Mouse (Mus musculus): ENCODE results near the gene Rasl2-9. TPM values are rescaled to one million over a fixed set of nuclear protein-coding genes. Genes with fewer than 3 reads are reported as not detected.
A peak's percentile ranks its signal among the peaks of the same experiment; 100 is the strongest.

The Rasl2-9 gene
- polyA plus RNA-seq, 1 experiment = 0.10 TPM

DNA sequence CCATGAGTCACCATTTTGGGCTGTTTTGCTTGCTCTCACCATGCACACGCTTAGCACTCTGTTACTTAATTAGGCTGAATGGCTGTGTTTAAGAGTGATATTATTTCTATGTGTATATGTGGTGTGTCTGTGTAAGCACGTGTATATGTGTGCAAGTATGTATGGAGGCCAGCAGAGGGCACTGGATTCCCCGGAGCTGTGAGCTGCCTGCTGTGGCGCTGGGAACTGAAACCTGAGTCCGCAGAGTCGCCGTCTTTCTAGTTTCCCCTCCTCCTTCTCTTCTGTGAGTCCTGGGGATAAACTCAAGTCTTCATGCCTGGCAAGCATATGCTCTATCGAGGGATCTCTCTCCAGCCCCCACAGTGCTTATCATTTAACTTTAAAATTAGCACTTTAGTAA is 16.4 kb downstream of the Rasl2-9 start:
- Histone ChIP-seq H3K27me3 (ENCODE audit: control insufficient read depth, insufficient read depth, insufficient read length) (no peaks in the 10 kb centered on the region), H3ac (ENCODE audit: control insufficient read depth, insufficient read length) (no peak overlapping the region), H3K79me2 (ENCODE audit: control insufficient read depth, insufficient read depth) (no peaks in the 10 kb centered on the region), H3K4me2 (ENCODE audit: low read depth) (no peak overlapping the region), H3K4me3 (no peak overlapping the region), H3K36me3 (ENCODE audit: control insufficient read depth, insufficient read depth) (no peaks in the 10 kb centered on the region)
- TF ChIP-seq TCF12 (IDR thresholded peaks at IDR 0.05; ENCODE audit: insufficient read depth, poor library complexity, severe bottlenecking) = no peak
- TF ChIP-seq MYOD1 (IDR thresholded peaks at IDR 0.05; ENCODE audit: control insufficient read depth in 1 of 3, insufficient read length in 2 of 3, low read depth in 2 of 3) = no peak
- TF ChIP-seq POLR2AphosphoS2 (IDR thresholded peaks at IDR 0.05; ENCODE audit: insufficient read length, low read depth) = no peak
- TF ChIP-seq REST (IDR thresholded peaks at IDR 0.05; ENCODE audit: insufficient read depth, insufficient read length) = no peak
- no peak for TF ChIP-seq CEBPB (IDR thresholded peaks at IDR 0.05; ENCODE audit: insufficient read depth, poor library complexity, severe bottlenecking)
- TF ChIP-seq MYOG (IDR thresholded peaks at IDR 0.05; ENCODE audit: control insufficient read depth in 1 of 3, insufficient read depth in 1 of 3, insufficient read length in 2 of 3, low read depth in 2 of 3) = no peak
- TF ChIP-seq MAX (IDR thresholded peaks at IDR 0.05; ENCODE audit: low read depth) = no peak
- no peak for TF ChIP-seq USF1 (IDR thresholded peaks at IDR 0.05; ENCODE audit: low read depth)
- no peak for TF ChIP-seq POLR2A (IDR thresholded peaks at IDR 0.05; ENCODE audit: insufficient read length, low read depth)
- no peak for TF ChIP-seq SRF (IDR thresholded peaks at IDR 0.05; ENCODE audit: control insufficient read depth, insufficient read length, low read depth)
- TF ChIP-seq E2F4 (IDR thresholded peaks at IDR 0.05; ENCODE audit: insufficient read depth) = no peak
- no peak for TF ChIP-seq TCF3 (IDR thresholded peaks at IDR 0.05; ENCODE audit: insufficient read length, low read depth)

DNA sequence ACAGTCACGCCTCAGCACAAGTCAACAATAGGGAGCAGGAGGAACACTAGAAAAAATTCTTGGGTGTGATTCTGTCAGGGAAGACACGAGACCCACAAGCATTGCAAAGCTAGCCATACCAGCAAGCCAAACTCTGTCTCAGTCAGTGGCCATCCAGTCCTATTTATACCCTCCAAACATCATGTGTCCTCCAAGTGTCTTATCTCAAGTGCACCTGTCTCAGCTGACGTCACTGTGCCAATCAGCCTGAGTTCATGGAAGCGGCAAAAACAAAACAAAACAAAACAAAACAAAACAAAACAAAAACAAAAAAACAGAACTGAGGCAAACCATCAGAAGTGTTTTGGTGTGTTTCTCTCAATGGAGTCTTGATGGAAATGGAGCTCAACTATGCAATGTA is 17.5 kb downstream of the Rasl2-9 start:
- Histone ChIP-seq H3K79me2 (ENCODE audit: control insufficient read depth, insufficient read depth) (no peaks in the 10 kb centered on the region), H3K4me3 (no peak overlapping the region), H3K36me3 (ENCODE audit: control insufficient read depth, insufficient read depth) (no peaks in the 10 kb centered on the region), H3ac (ENCODE audit: control insufficient read depth, insufficient read length) (no peak overlapping the region), H3K27me3 (ENCODE audit: control insufficient read depth, insufficient read depth, insufficient read length) (no peaks in the 10 kb centered on the region), H3K4me2 (ENCODE audit: low read depth) (no peak overlapping the region)
- peak; percentile 27 to 76 (median 75) for TF ChIP-seq MYOD1 (IDR thresholded peaks at IDR 0.05; ENCODE audit: control insufficient read depth in 1 of 3, insufficient read length in 2 of 3, low read depth in 2 of 3)
- TF ChIP-seq MAX (IDR thresholded peaks at IDR 0.05; ENCODE audit: low read depth) = no peak
- no peak for TF ChIP-seq CEBPB (IDR thresholded peaks at IDR 0.05; ENCODE audit: insufficient read depth, poor library complexity, severe bottlenecking)
- TF ChIP-seq USF1 (IDR thresholded peaks at IDR 0.05; ENCODE audit: low read depth) = no peak
- TF ChIP-seq POLR2A (IDR thresholded peaks at IDR 0.05; ENCODE audit: insufficient read length, low read depth) = no peak
- TF ChIP-seq TCF3 (IDR thresholded peaks at IDR 0.05; ENCODE audit: insufficient read length, low read depth) = no peak
- TF ChIP-seq POLR2AphosphoS2 (IDR thresholded peaks at IDR 0.05; ENCODE audit: insufficient read length, low read depth) = no peak
- TF ChIP-seq E2F4 (IDR thresholded peaks at IDR 0.05; ENCODE audit: insufficient read depth) = no peak
- TF ChIP-seq MYOG (IDR thresholded peaks at IDR 0.05; ENCODE audit: control insufficient read depth in 1 of 3, insufficient read depth in 1 of 3, insufficient read length in 2 of 3, low read depth in 2 of 3) = peak in 1 of 3 experiments; percentile 44

DNA sequence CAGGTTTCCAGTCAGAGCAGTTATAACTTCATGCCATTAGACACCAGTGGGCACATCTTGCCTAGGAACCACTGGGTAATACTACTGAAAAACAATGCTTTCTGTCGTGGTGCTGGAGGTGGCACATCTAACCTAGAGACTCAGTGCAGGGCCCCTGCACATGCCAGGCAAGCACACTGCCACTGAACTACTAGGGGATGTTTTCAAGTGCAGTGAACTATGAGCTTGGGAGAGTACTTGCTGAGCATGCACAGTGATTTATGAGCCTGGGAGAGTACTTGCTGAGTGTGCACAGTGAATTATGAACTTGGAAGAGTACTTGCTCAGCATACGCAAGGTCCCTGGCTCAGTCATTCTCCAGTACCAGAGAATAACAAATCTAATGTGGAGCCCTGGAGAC is 23.2 kb downstream of the Rasl2-9 start:
- Histone ChIP-seq H3K27me3 (ENCODE audit: control insufficient read depth, insufficient read depth, insufficient read length) (no peaks in the 10 kb centered on the region), H3K36me3 (ENCODE audit: control insufficient read depth, insufficient read depth) (no peaks in the 10 kb centered on the region), H3K4me2 (ENCODE audit: low read depth) (no peak overlapping the region), H3K79me2 (ENCODE audit: control insufficient read depth, insufficient read depth) (no peaks in the 10 kb centered on the region), H3ac (ENCODE audit: control insufficient read depth, insufficient read length) (no peak overlapping the region), H3K4me3 (no peak overlapping the region)
- TF ChIP-seq TCF3 (IDR thresholded peaks at IDR 0.05; ENCODE audit: insufficient read length, low read depth) (no peak), POLR2A (IDR thresholded peaks at IDR 0.05; ENCODE audit: insufficient read length, low read depth) (no peak), MYOG (IDR thresholded peaks at IDR 0.05; ENCODE audit: control insufficient read depth in 1 of 3, insufficient read depth in 1 of 3, insufficient read length in 2 of 3, low read depth in 2 of 3) (no peak), SRF (IDR thresholded peaks at IDR 0.05; ENCODE audit: control insufficient read depth, insufficient read length, low read depth) (no peak), E2F4 (IDR thresholded peaks at IDR 0.05; ENCODE audit: insufficient read depth) (no peak), REST (IDR thresholded peaks at IDR 0.05; ENCODE audit: insufficient read depth, insufficient read length) (no peak), MAX (IDR thresholded peaks at IDR 0.05; ENCODE audit: low read depth) (no peak), TCF12 (IDR thresholded peaks at IDR 0.05; ENCODE audit: insufficient read depth, poor library complexity, severe bottlenecking) (no peak), CEBPB (IDR thresholded peaks at IDR 0.05; ENCODE audit: insufficient read depth, poor library complexity, severe bottlenecking) (no peak), MYOD1 (IDR thresholded peaks at IDR 0.05; ENCODE audit: control insufficient read depth in 1 of 3, insufficient read length in 2 of 3, low read depth in 2 of 3) (no peak), USF1 (IDR thresholded peaks at IDR 0.05; ENCODE audit: low read depth) (no peak), POLR2AphosphoS2 (IDR thresholded peaks at IDR 0.05; ENCODE audit: insufficient read length, low read depth) (no peak)

DNA sequence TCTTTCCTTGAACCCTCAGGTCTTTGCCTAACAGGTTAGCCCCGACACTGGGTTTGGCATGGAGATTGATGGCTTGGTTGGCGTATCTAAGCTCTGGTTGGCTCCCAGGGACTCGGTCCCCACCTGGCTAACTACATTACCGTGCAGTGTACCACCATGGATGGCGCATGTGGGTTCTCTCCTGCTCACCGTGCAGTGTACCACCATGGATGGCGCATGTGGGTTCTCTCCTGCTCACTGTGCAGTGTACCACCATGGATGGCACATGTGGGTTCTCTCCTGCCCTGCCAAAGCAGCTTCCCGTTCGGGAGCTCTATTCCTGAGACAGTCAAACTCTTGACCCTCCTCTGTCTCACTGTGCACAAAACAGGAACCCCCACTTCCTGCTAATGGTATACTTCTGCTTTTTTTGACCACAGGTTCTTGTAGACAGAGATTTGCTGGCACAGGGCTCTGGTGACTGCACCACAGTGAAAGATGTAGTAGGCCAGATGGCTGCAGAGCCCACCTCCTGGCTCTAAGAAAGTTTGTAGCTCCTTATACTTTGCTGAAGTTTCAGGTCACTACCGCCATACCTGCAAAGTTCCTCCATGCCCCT is 24.6 kb downstream of the Rasl2-9 start:
- Histone ChIP-seq H3K36me3 (ENCODE audit: control insufficient read depth, insufficient read depth) (no peaks in the 10 kb centered on the region), H3K4me2 (ENCODE audit: low read depth) (no peak overlapping the region), H3K27me3 (ENCODE audit: control insufficient read depth, insufficient read depth, insufficient read length) (no peaks in the 10 kb centered on the region), H3ac (ENCODE audit: control insufficient read depth, insufficient read length) (no peak overlapping the region), H3K4me3 (no peak overlapping the region), H3K79me2 (ENCODE audit: control insufficient read depth, insufficient read depth) (no peaks in the 10 kb centered on the region)
- TF ChIP-seq POLR2AphosphoS2 (IDR thresholded peaks at IDR 0.05; ENCODE audit: insufficient read length, low read depth) (peak; percentile 58), MYOD1 (IDR thresholded peaks at IDR 0.05; ENCODE audit: control insufficient read depth in 1 of 3, insufficient read length in 2 of 3, low read depth in 2 of 3) (no peak)

DNA sequence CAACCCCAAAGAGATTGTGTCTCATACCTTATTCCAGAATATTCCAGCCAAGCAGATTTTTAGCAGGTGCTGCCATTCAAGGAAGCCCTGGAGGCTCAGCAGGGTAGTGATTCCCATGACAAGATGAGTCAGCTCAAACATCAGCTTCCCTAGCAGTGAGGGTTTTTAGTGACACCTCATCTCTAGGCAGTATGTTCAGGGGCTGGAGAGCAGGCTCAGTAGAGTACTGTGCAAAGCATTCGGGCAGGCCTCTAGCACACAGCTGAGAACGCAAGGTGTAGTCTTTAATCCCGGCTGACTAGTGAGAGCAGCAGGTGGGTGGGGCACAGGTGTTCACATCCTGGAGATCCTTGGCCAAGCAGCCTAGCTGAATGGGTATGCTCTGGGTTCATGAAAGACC is 26.0 kb downstream of the Rasl2-9 start:
- H3K27me3 ChIP-seq (ENCODE audit: control insufficient read depth, insufficient read depth, insufficient read length) = no peaks in the 10 kb centered on the region
- no peak overlapping the region for H3ac ChIP-seq (ENCODE audit: control insufficient read depth, insufficient read length)
- H3K4me2 ChIP-seq (ENCODE audit: low read depth) = no peak overlapping the region
- TF ChIP-seq POLR2A (IDR thresholded peaks at IDR 0.05; ENCODE audit: insufficient read length, low read depth) (no peak), POLR2AphosphoS2 (IDR thresholded peaks at IDR 0.05; ENCODE audit: insufficient read length, low read depth) (no peak), MYOD1 (IDR thresholded peaks at IDR 0.05; ENCODE audit: control insufficient read depth in 1 of 3, insufficient read length in 2 of 3, low read depth in 2 of 3) (no peak), MAX (IDR thresholded peaks at IDR 0.05; ENCODE audit: low read depth) (no peak), USF1 (IDR thresholded peaks at IDR 0.05; ENCODE audit: low read depth) (no peak), CEBPB (IDR thresholded peaks at IDR 0.05; ENCODE audit: insufficient read depth, poor library complexity, severe bottlenecking) (no peak), REST (IDR thresholded peaks at IDR 0.05; ENCODE audit: insufficient read depth, insufficient read length) (no peak), MYOG (IDR thresholded peaks at IDR 0.05; ENCODE audit: control insufficient read depth in 1 of 3, insufficient read depth in 1 of 3, insufficient read length in 2 of 3, low read depth in 2 of 3) (no peak), E2F4 (IDR thresholded peaks at IDR 0.05; ENCODE audit: insufficient read depth) (no peak)
- no peak overlapping the region for H3K4me3 ChIP-seq
- H3K36me3 ChIP-seq (ENCODE audit: control insufficient read depth, insufficient read depth) = no peaks in the 10 kb centered on the region
- H3K79me2 ChIP-seq (ENCODE audit: control insufficient read depth, insufficient read depth) = no peaks in the 10 kb centered on the region

All from myocyte (in vitro differentiated cells).